Mouse (Mus musculus) heart, embryonic 11.5 days (tissue): ENCODE results near the gene Calcoco1. TPM values are rescaled to one million over a fixed set of nuclear protein-coding genes. Genes with fewer than 3 reads are reported as not detected.

Experiments used
- microRNA counts: library from miRNA; unstranded; fragments of <30 nt; microRNA quantifications from one replicate; lab custom pipeline; 2015
- microRNA-seq: library from miRNA; unstranded; fragments of <30 nt; microRNA quantifications from one replicate; pipeline ENCODE4, GENCODE M21; 2016; ENCODE audit warnings: borderline number of aligned reads
- polyA plus RNA-seq: library from polyadenylated mRNA; unstranded; fragments of >200 nt; fragmentation: Nextera tagmentation; extraction: Ambion mirVana; gene quantifications from 2 replicates; pipeline ENCODE4 v1.2.1, GENCODE M21; 2014

Calcoco1 gene
- polyA plus RNA-seq, 1 experiment from 2014 or later, result 33.7 TPM

MicroRNA genes within 50 kb of the gene (microRNA counts, 519-probe panel; counts per million panel counts)
- 32.2 counts per million for microRNA mmu-miR-688 (lab: Ali Mortazavi, UCI)

Small RNA genes lying within 50 kb of the gene (microRNA-seq; reads per million reads assigned to microRNA genes)
- 0.27 reads per million for gene Mir688

Other genes starting within 250 kb of the Calcoco1 start
- gene Gm10337, start 218.5 kb downstream of the Calcoco1 start, polyA plus RNA-seq, result 2.7 TPM in 1 of 2 replicates, not detected in the other
- gene Map3k12, start 205.1 kb downstream of the Calcoco1 start, polyA plus RNA-seq, result 10.0 and 10.9 TPM in 2 replicates
- 97.7 and 108 TPM in 2 replicates for gene Tarbp2, start 204.0 kb downstream of the Calcoco1 start, polyA plus RNA-seq
- 0.68 and 1.2 TPM in 2 replicates for gene Npff, start 197.2 kb downstream of the Calcoco1 start, polyA plus RNA-seq
- not detected in 2 replicates for gene Gm28047, start 97.1 kb downstream of the Calcoco1 start, polyA plus RNA-seq
- gene Atf7, start 96.7 kb downstream of the Calcoco1 start, polyA plus RNA-seq, result 18.8 and 22.1 TPM in 2 replicates
- gene Atp5g2, start 49.8 kb downstream of the Calcoco1 start, polyA plus RNA-seq, result 76.3 and 82.0 TPM in 2 replicates
- gene Hoxc13, start 198.9 kb upstream of the Calcoco1 start, polyA plus RNA-seq, result not detected in 2 replicates
- not detected in 2 replicates for gene Hoxc12, start 214.6 kb upstream of the Calcoco1 start, polyA plus RNA-seq
- not detected in 2 replicates for gene Hoxc11, start 232.2 kb upstream of the Calcoco1 start, polyA plus RNA-seq
- 0.10 and 0.18 TPM in 2 replicates for gene Hoxc10, start 244.6 kb upstream of the Calcoco1 start, polyA plus RNA-seq
- 1.7 TPM in 2 replicates for gene Hoxc5, start 245.3 kb upstream of the Calcoco1 start, polyA plus RNA-seq